Mouse (Mus musculus) olfactory bulb, adult 2 months (tissue): ENCODE results near the gene Usp49.

Experiments used
- CTCF ChIP-seq: fragments of 200-500 bp; IDR thresholded peaks from 2 replicates; pipeline ENCODE4 v1.5.1; 2012; ENCODE audit warnings: low read depth, mild to moderate bottlenecking, low read length, moderate library complexity; ENCODE audit not compliant: insufficient read depth
- POLR2A ChIP-seq: fragments of 200-500 bp; IDR thresholded peaks from 2 replicates; pipeline ENCODE4 v1.6.1; 2012; ENCODE audit warnings: mild to moderate bottlenecking, low read depth, low read length, moderate library complexity; ENCODE audit not compliant: insufficient read depth

DNA sequence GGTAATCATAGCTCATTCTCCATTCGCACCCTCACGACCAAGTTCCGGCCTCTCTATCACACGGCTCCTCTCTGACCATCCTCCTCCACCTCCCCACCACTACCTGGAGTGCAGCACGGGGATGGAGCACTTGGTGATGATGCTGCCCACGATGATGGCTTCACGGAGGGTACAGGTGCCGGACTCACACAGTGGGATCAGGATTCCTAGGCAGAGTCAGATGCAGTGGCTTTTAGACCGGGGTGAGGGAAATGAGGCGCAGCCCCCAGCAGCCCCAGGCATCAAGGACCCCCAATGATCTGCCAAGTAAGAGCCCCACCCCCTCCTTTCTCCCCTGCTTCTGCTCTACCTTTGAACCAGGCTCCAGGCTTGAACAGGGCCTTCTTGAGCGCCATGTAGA, 28.2 kb upstream of the Usp49 start:
- TF ChIP-seq CTCF (no peak), POLR2A (no peak)
